Mouse (Mus musculus): ENCODE data around the gene Bcl2l2. TPM values are rescaled to one million over a fixed set of nuclear protein-coding genes. Genes with fewer than 3 reads are reported as not detected.
A peak's percentile ranks its signal among the peaks of the same experiment; 100 is the strongest.

Bcl2l2 gene
- total and polyA plus RNA-seq, 3 experiments = 12.5 to 18.8 TPM; not detected in 1

- Histone ChIP-seq H3K4me3 (ENCODE audit: control insufficient read depth in 1 of 2, insufficient read depth in 1 of 2, low read depth in 2 of 2, low read length in 2 of 2) (no peak overlapping the region), H3K9ac (ENCODE audit: control insufficient read depth, low read depth, low read length, poor library complexity, severe bottlenecking) (no peak overlapping the region), H3K79me2 (ENCODE audit: control insufficient read depth, insufficient read depth, low read length, poor library complexity) (no peaks in the 10 kb centered on the region), H3K36me3 (ENCODE audit: control insufficient read depth in 1 of 2, insufficient read depth in 2 of 2, low read length in 2 of 2) (peaks cover 0 to 5% of the 10 kb centered on the region in 2 experiments; a peak in 1 of 4 replicates), H3K9me3 (replicated peaks; ENCODE audit: insufficient read depth, low read length) (no peaks in the 10 kb centered on the region), H3K27ac (ENCODE audit: control insufficient read depth, low read depth, low read length) (no peak overlapping the region), H3K4me1 (ENCODE audit: control insufficient read depth in 1 of 2, insufficient read depth in 2 of 2, low read length in 2 of 2) (peaks cover 0 to 8% of the 10 kb centered on the region in 2 experiments; a peak in 1 of 4 replicates), H3K27me3 (ENCODE audit: control insufficient read depth in 1 of 2, insufficient read depth in 2 of 2, low read length in 2 of 2) (peaks cover 0 to 1% of the 10 kb centered on the region in 2 experiments; a peak in 2 of 4 replicates)
- DNase-seq (ENCODE audit: low read depth, low spot score) = peak; percentile 53
- TF ChIP-seq ELF1 (IDR thresholded peaks at IDR 0.05; ENCODE audit: low read depth, low read length) (no peak), POLR2A (IDR thresholded peaks at IDR 0.05; ENCODE audit: control insufficient read depth in 1 of 2, insufficient read depth in 1 of 2, low read depth in 1 of 2, low read length in 2 of 2, poor library complexity in 1 of 2) (no peak), E2F4 (IDR thresholded peaks at IDR 0.05; ENCODE audit: borderline replicate concordance, low read depth, low read length) (no peak), MAX (IDR thresholded peaks at IDR 0.05; ENCODE audit: low read length) (no peak), POLR2AphosphoS2 (IDR thresholded peaks at IDR 0.05; ENCODE audit: low read length) (no peak), TBP (IDR thresholded peaks at IDR 0.05; ENCODE audit: low read depth, low read length) (no peak), EP300 (IDR thresholded peaks at IDR 0.05; ENCODE audit: low read depth in 1 of 2, low read length in 2 of 2) (0 out of 4 replicates have a peak, but pooled peaks of 1 of the 2 experiments have one; percentile 19), HCFC1 (IDR thresholded peaks at IDR 0.05; ENCODE audit: low read depth, low read length) (no peak), CTCF (IDR thresholded peaks at IDR 0.05 in 2 of 3, conservative IDR thresholded peaks at IDR 0.05 in 1 of 3; ENCODE audit: control insufficient read depth in 1 of 3, insufficient read depth in 1 of 3, low read depth in 2 of 3, low read length in 3 of 3, poor library complexity in 1 of 3, severe bottlenecking in 1 of 3) (no peak), JUND (IDR thresholded peaks at IDR 0.05; ENCODE audit: low read depth, low read length) (no peak), GATA1 (IDR thresholded peaks at IDR 0.05; ENCODE audit: low read depth, low read length) (peak; percentile 34; the same call in 1 of the 2 replicates), POLR2AphosphoS5 (IDR thresholded peaks at IDR 0.05; ENCODE audit: borderline replicate concordance, low read depth, low read length) (no peak), MEF2A (IDR thresholded peaks at IDR 0.05; ENCODE audit: extremely low read depth, insufficient replicate concordance, low read depth, low read length, poor library complexity, severe bottlenecking) (no peak), SIN3A (IDR thresholded peaks at IDR 0.05; ENCODE audit: low read length) (no peak)
Measured at GRCm38 (mm10) chr14:54936831-54937160, 53.6 kb downstream of the Bcl2l2 start.

GRCm38 (mm10) chr14:54937361-54938182 is 54.4 kb downstream of the Bcl2l2 start:
- peak; percentile 36 for DNase-seq (ENCODE audit: low read depth, low spot score)
- Histone ChIP-seq H3K9ac (ENCODE audit: control insufficient read depth, low read depth, low read length, poor library complexity, severe bottlenecking) (no peak overlapping the region), H3K27ac (ENCODE audit: control insufficient read depth, low read depth, low read length) (no peak overlapping the region), H3K27me3 (ENCODE audit: control insufficient read depth in 1 of 2, insufficient read depth in 2 of 2, low read length in 2 of 2) (peaks cover 0 to 1% of the 10 kb centered on the region in 2 experiments; a peak in 2 of 4 replicates), H3K4me1 (ENCODE audit: control insufficient read depth in 1 of 2, insufficient read depth in 2 of 2, low read length in 2 of 2) (peaks cover 0 to 8% of the 10 kb centered on the region in 2 experiments; a peak in 1 of 4 replicates), H3K79me2 (ENCODE audit: control insufficient read depth, insufficient read depth, low read length, poor library complexity) (no peaks in the 10 kb centered on the region), H3K9me3 (replicated peaks; ENCODE audit: insufficient read depth, low read length) (no peaks in the 10 kb centered on the region), H3K36me3 (ENCODE audit: control insufficient read depth in 1 of 2, insufficient read depth in 2 of 2, low read length in 2 of 2) (peaks cover 0 to 5% of the 10 kb centered on the region in 2 experiments; a peak in 1 of 4 replicates), H3K4me3 (ENCODE audit: control insufficient read depth in 1 of 2, insufficient read depth in 1 of 2, low read depth in 2 of 2, low read length in 2 of 2) (no peak overlapping the region)
- TF ChIP-seq ELF1 (IDR thresholded peaks at IDR 0.05; ENCODE audit: low read depth, low read length) = no peak
- no peak for TF ChIP-seq MXI1 (IDR thresholded peaks at IDR 0.05; ENCODE audit: low read depth, low read length)
- no peak for TF ChIP-seq RCOR1 (IDR thresholded peaks at IDR 0.05; ENCODE audit: low read depth, low read length)
- TF ChIP-seq RAD21 (IDR thresholded peaks at IDR 0.05; ENCODE audit: low read depth, low read length) = no peak
- no peak for TF ChIP-seq CTCF (IDR thresholded peaks at IDR 0.05 in 2 of 3, conservative IDR thresholded peaks at IDR 0.05 in 1 of 3; ENCODE audit: control insufficient read depth in 1 of 3, insufficient read depth in 1 of 3, low read depth in 2 of 3, low read length in 3 of 3, poor library complexity in 1 of 3, severe bottlenecking in 1 of 3)
- TF ChIP-seq GATA1 (IDR thresholded peaks at IDR 0.05; ENCODE audit: low read depth, low read length) = no peak
- no peak for TF ChIP-seq MAFK (IDR thresholded peaks at IDR 0.05; ENCODE audit: borderline replicate concordance, low read depth, low read length)
- TF ChIP-seq HCFC1 (IDR thresholded peaks at IDR 0.05; ENCODE audit: low read depth, low read length) = no peak
- TF ChIP-seq TCF12 (IDR thresholded peaks at IDR 0.05; ENCODE audit: low read depth, low read length) = no peak
- no peak for TF ChIP-seq POLR2AphosphoS2 (IDR thresholded peaks at IDR 0.05; ENCODE audit: low read length)
- no peak for TF ChIP-seq SIN3A (IDR thresholded peaks at IDR 0.05; ENCODE audit: low read length)
- no peak for TF ChIP-seq UBTF (IDR thresholded peaks at IDR 0.05; ENCODE audit: borderline replicate concordance, insufficient read depth, low read depth, low read length)
- no peak for TF ChIP-seq TAL1 (IDR thresholded peaks at IDR 0.05; ENCODE audit: low read length)
- TF ChIP-seq CHD1 (IDR thresholded peaks at IDR 0.05; ENCODE audit: low read depth, low read length) = no peak
- no peak for TF ChIP-seq ZC3H11A (IDR thresholded peaks at IDR 0.05; ENCODE audit: low read depth, low read length)
